Comparison of ENCODE assay signal across 27 mouse cellular contexts in the genomic region with DNA sequence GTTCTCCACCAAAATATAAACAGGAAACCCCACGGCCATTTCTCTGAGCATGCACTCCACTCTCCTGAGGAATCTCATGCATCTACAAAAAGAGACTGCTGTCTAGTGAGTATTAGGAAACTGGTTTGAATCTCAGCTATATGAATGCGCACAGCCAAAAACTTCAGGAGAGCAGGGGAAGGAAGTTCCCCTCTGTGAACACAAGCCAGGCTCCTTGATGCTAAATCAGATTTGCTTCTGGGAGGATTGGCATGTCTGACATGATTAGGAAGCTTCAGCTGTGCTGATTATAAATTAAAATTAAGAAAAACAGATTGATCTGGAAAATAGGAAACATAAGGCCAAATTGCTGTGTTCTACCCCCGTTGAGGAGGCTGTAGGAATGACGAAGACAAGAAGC.
DNase-seq lines count a peak whose midpoint lies in the region; ATAC-seq and TF ChIP-seq lines count a peak whose summit lies in the region.
"Had no signal": no experiment of that assay in that cellular context is flagged by ENCODE, and none has a peak within 500 bp of the region (broad histone marks: within the 10 kb centered on the region; RNA-seq: fewer than 3 reads in every experiment).

No protein-coding gene starts in this region.

- H3K4me3 ChIP-seq in forebrain, embryonic 14.5 days (ENCODE audit: low read depth, low read length) = no peak overlapping the region
- no peak overlapping the region for H3K4me3 ChIP-seq in forebrain, embryonic 12.5 days (replicated peaks)
- H3K4me3 ChIP-seq in embryonic facial prominence, embryonic 13.5 days = 0 out of 2 replicates have a peak overlapping the region, but pooled peaks have one; percentile 4
- H3K4me3 ChIP-seq: hindbrain, embryonic 12.5 days; intestine, embryonic 15.5 days; layer of hippocampus, adult 2 months; liver, embryonic 15.5 days; neural tube, embryonic 13.5 days had no signal

- peaks cover 9% of the 10 kb centered on the region; the same call in 1 of the 2 replicates for H3K4me1 ChIP-seq in forebrain, embryonic 14.5 days (ENCODE audit: control insufficient read depth, insufficient read depth, low read length)
- H3K4me1 ChIP-seq in forebrain, embryonic 12.5 days = peaks cover 12% of the 10 kb centered on the region; the same call in 1 of the 2 replicates
- H3K4me1 ChIP-seq in embryonic facial prominence, embryonic 13.5 days = peaks cover 10% of the 10 kb centered on the region
- H3K4me1 ChIP-seq: intestine, embryonic 15.5 days; liver, embryonic 15.5 days had no signal

- H3K27me3 ChIP-seq in forebrain, embryonic 14.5 days (replicated peaks; ENCODE audit: control insufficient read depth, insufficient read depth, low read length) = no peaks in the 10 kb centered on the region
- no peaks in the 10 kb centered on the region for H3K27me3 ChIP-seq in forebrain, embryonic 12.5 days
- no peaks in the 10 kb centered on the region for H3K27me3 ChIP-seq in embryonic facial prominence, embryonic 13.5 days
- H3K27me3 ChIP-seq: hindbrain, embryonic 12.5 days; intestine, embryonic 15.5 days; liver, embryonic 15.5 days; neural tube, embryonic 13.5 days had no signal

- H3K27ac ChIP-seq in forebrain, embryonic 14.5 days (ENCODE audit: low read depth, low read length) = no peak overlapping the region
- no peak overlapping the region for H3K27ac ChIP-seq in forebrain, embryonic 12.5 days
- H3K27ac ChIP-seq in embryonic facial prominence, embryonic 13.5 days = no peak overlapping the region
- H3K27ac ChIP-seq: hindbrain, embryonic 12.5 days; hindbrain, postnatal 0 days; intestine, embryonic 15.5 days; layer of hippocampus, adult 2 months; liver, embryonic 15.5 days; neural tube, embryonic 13.5 days had no signal

- no peak for TF ChIP-seq CTCF in brain, embryonic 14.5 days (IDR thresholded peaks at IDR 0.05; ENCODE audit: borderline replicate concordance, extremely low read depth, insufficient read depth, insufficient read length)

- peak; percentile 45 for DNase-seq in forebrain, embryonic 14.5 days (ENCODE audit: low spot score)
- peak; percentile 2 to 33 for DNase-seq in layer of hippocampus, adult 18-20 months (ENCODE audit: low spot score in 2 of 2)
- DNase-seq in layer of hippocampus, adult 9-10 months (ENCODE audit: low spot score) = no peak
- DNase-seq in brain, embryonic 14.5 days (ENCODE audit: low read depth) = peak; percentile 51
- no peak for DNase-seq in right cerebral cortex, postnatal 14 days
- DNase-seq in left cerebral cortex, adult 8-10 months (ENCODE audit: low spot score in 2 of 2) = no peak
- DNase-seq: adrenal gland, adult 8-10 months; cerebellum, adult 11 months; cerebellum, adult 9-10 months; gastrocnemius, postnatal 14 days; heart, postnatal 36 days; kidney, adult 8-10 months; kidney, postnatal 25 days; liver; lung, embryonic 14.5 days; lung, postnatal 14 days; spleen, adult 18-20 months; thymus, postnatal 14 days had no signal

- H3K9me3 ChIP-seq in forebrain, embryonic 14.5 days (replicated peaks; ENCODE audit: control insufficient read depth, low read length) = 0 out of 2 replicates have a peak, but pooled peaks cover 2% of the 10 kb centered on the region
- no peaks in the 10 kb centered on the region for H3K9me3 ChIP-seq in forebrain, embryonic 12.5 days
- H3K9me3 ChIP-seq in embryonic facial prominence, embryonic 13.5 days = no peaks in the 10 kb centered on the region
- H3K9me3 ChIP-seq: G1E; hindbrain, embryonic 12.5 days; intestine, embryonic 15.5 days; liver, embryonic 15.5 days; neural tube, embryonic 13.5 days had no signal

- 59% methylated on average over 4 of the region's 4 CpGs for WGBS in forebrain, embryonic 14.5 days
- 61% methylated on average over 4 of the region's 4 CpGs for WGBS in forebrain, embryonic 12.5 days
- 17% methylated on average over 4 of the region's 4 CpGs for WGBS in embryonic facial prominence, embryonic 13.5 days

- no peak for TF ChIP-seq POLR2A in brain, embryonic 14.5 days (IDR thresholded peaks at IDR 0.05; ENCODE audit: borderline replicate concordance, extremely low read depth, insufficient read depth, insufficient read length, poor library complexity, severe bottlenecking)

- H3K4me2 ChIP-seq in forebrain, embryonic 14.5 days (ENCODE audit: low read length) = no peak overlapping the region
- no peak overlapping the region for H3K4me2 ChIP-seq in forebrain, embryonic 12.5 days
- peak overlapping the region; percentile 39 for H3K4me2 ChIP-seq in embryonic facial prominence, embryonic 13.5 days
- H3K4me2 ChIP-seq: hindbrain, embryonic 12.5 days; intestine, embryonic 15.5 days; liver, embryonic 15.5 days; lung, embryonic 14.5 days; neural tube, embryonic 13.5 days had no signal

- no peaks in the 10 kb centered on the region for H3K36me3 ChIP-seq in forebrain, embryonic 14.5 days (ENCODE audit: control insufficient read depth, insufficient read depth, low read length)
- no peaks in the 10 kb centered on the region for H3K36me3 ChIP-seq in forebrain, embryonic 12.5 days (replicated peaks)
- H3K36me3 ChIP-seq in embryonic facial prominence, embryonic 13.5 days = no peaks in the 10 kb centered on the region
- H3K36me3 ChIP-seq: G1E; hindbrain, embryonic 12.5 days; intestine, embryonic 15.5 days; liver, embryonic 15.5 days; neural tube, embryonic 13.5 days had no signal

- no peak overlapping the region for H3K9ac ChIP-seq in forebrain, embryonic 14.5 days (ENCODE audit: low read length)
- H3K9ac ChIP-seq in forebrain, embryonic 12.5 days = no peak overlapping the region
- no peak overlapping the region for H3K9ac ChIP-seq in embryonic facial prominence, embryonic 13.5 days
- H3K9ac ChIP-seq: hindbrain, embryonic 12.5 days; intestine, embryonic 15.5 days; liver, embryonic 15.5 days; lung, embryonic 14.5 days; neural tube, embryonic 13.5 days had no signal

- ATAC-seq in forebrain, embryonic 14.5 days = peak; percentile 26; the same call in 1 of the 2 replicates
- ATAC-seq in forebrain, embryonic 12.5 days (ENCODE audit: low FRiP score) = no peak
- no peak for ATAC-seq in embryonic facial prominence, embryonic 13.5 days (ENCODE audit: insufficient number of reproducible peaks, insufficient read depth, low FRiP score, low TSS enrichment, low read depth)
- ATAC-seq: hindbrain, postnatal 0 days; intestine, embryonic 15.5 days had no signal

Comparison
In these comparisons a context has a peak if more than half of its experiments do, and no peak if none do; other contexts are left out.
1. DNase-seq: peak in forebrain, embryonic 14.5 days (single experiment), layer of hippocampus, adult 18-20 months (2 of 2) and brain, embryonic 14.5 days (single experiment); none in layer of hippocampus, adult 9-10 months (single experiment), right cerebral cortex, postnatal 14 days (single experiment) and left cerebral cortex, adult 8-10 months (0 of 2).